Mouse (Mus musculus) urinary bladder, postnatal 14 days (tissue): ENCODE measurements at regions not wholly inside any gene's neighbourhood (a gene's known extent, or its start where the extent isn't known, plus 50 kb on each side); places are given as distances from the start of the nearest gene placed in this dataset.

Experiments
- DNase-seq: peaks from one replicate; pipeline ENCODE4 v3.0.0; 2021; ENCODE audit warnings: low spot score

DNA sequence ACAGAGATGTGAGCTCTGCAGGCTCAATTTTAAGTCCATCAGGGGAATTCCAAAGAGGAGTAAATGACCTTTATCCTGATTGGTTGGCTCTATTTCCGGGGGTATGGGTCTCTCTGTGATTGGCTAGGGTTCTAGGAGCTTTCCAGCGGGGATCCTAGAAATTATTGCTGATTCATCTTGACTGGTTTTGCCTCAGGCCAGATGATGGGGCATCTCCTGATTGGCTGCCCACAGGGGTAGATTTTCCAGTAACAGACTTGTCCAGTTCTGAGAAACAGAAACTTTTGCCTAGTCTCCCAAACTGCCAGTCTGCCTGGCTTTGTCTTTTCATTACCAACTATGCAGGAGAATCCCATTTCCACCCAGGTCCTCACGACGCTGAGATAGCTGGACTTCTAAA lies 301.3 kb downstream of the Ins1 start:
- DNase-seq = no peak

- no peak for DNase-seq
Observed at GRCm38 (mm10) chr19:52534758-52535157, 270.7 kb downstream of the Ins1 start.

DNA sequence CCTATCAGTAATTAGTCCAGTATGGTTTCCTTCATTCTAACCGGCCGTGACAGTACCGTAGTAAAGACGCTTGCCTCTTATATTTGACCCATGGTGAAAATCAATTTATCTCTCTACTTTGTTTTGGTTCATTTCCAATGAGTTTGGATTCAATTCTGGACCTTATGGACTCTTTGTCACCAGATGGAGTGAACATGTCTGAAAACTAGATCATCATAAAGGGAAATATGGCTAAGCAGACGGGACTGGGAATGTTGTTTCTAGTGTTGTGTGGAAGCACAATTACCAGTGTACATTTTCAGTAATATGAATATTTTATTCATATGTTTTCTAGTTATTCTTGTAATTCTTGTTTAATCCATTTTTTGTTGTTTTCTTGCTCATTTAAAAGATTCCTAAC lies 261.4 kb downstream of the Ins1 start:
- no peak for DNase-seq

GRCm38 (mm10) chr19:52503331-52503730 lies 239.2 kb downstream of the Ins1 start:
- DNase-seq = no peak
